Mouse (Mus musculus): ENCODE data around the gene Arhgef17. TPM values are rescaled to one million over a fixed set of nuclear protein-coding genes. Genes with fewer than 3 reads are reported as not detected.

The Arhgef17 gene
- polyA plus RNA-seq, 1 experiment from 2014 or later: 14.4 TPM

- 89% methylated on average over 5 of the region's 5 CpGs for WGBS
- Histone ChIP-seq H3K4me2 (no peak overlapping the region), H3K4me1 (peaks cover 28% of the 10 kb centered on the region), H3K27ac (no peak overlapping the region), H3K9ac (no peak overlapping the region), H3K36me3 (replicated peaks) (no peaks in the 10 kb centered on the region), H3K27me3 (replicated peaks) (peaks cover 3% of the 10 kb centered on the region; the same call in 1 of the 2 replicates), H3K9me3 (no peaks in the 10 kb centered on the region), H3K4me3 (no peak overlapping the region)
- ATAC-seq (replicated peaks): no peak
These were observed 10.6 kb downstream of the Arhgef17 start for GRCm38 (mm10) chr7:100921289-100921688.

- no peak for ATAC-seq (replicated peaks)
- WGBS: 16% methylated on average over 2 of the region's 2 CpGs
- no peaks in the 10 kb centered on the region for H3K9me3 ChIP-seq
These were observed 12.1 kb downstream of the Arhgef17 start for GRCm38 (mm10) chr7:100919809-100920107.

GRCm38 (mm10) chr7:100919006-100919808, 12.7 kb downstream of the Arhgef17 start:
- H3K9ac ChIP-seq: no peak overlapping the region
- H3K4me1 ChIP-seq: peaks cover 13% of the 10 kb centered on the region
- ATAC-seq (replicated peaks): no peak
- H3K4me2 ChIP-seq: no peak overlapping the region
- H3K4me3 ChIP-seq: no peak overlapping the region
- no peaks in the 10 kb centered on the region for H3K27me3 ChIP-seq (replicated peaks)
- WGBS: 65% methylated on average over 7 of the region's 7 CpGs
- H3K27ac ChIP-seq: no peak overlapping the region
- H3K9me3 ChIP-seq: no peaks in the 10 kb centered on the region
- H3K36me3 ChIP-seq (replicated peaks): no peaks in the 10 kb centered on the region

More at GRCm38 (mm10) chr7:100919809-100920107, 12.1 kb downstream of the Arhgef17 start:
- H3K27me3 ChIP-seq (replicated peaks): no peaks in the 10 kb centered on the region
- no peak overlapping the region for H3K9ac ChIP-seq
- no peak overlapping the region for H3K27ac ChIP-seq
- H3K36me3 ChIP-seq (replicated peaks): no peaks in the 10 kb centered on the region
- peaks cover 16% of the 10 kb centered on the region for H3K4me1 ChIP-seq
- H3K4me3 ChIP-seq: no peak overlapping the region
- no peak overlapping the region for H3K4me2 ChIP-seq

- Histone ChIP-seq H3K27me3 (replicated peaks) (no peaks in the 10 kb centered on the region), H3K36me3 (replicated peaks) (no peaks in the 10 kb centered on the region), H3K4me1 (peaks cover 13% of the 10 kb centered on the region), H3K4me2 (no peak overlapping the region), H3K27ac (no peak overlapping the region), H3K9me3 (no peaks in the 10 kb centered on the region), H3K4me3 (no peak overlapping the region), H3K9ac (no peak overlapping the region)
- WGBS: 64% methylated on average over 9 of the region's 9 CpGs
- ATAC-seq (replicated peaks): no peak
These were observed 13.7 kb downstream of the Arhgef17 start for GRCm38 (mm10) chr7:100918176-100918575.

- 73% methylated on average over 6 of the region's 6 CpGs for WGBS
- Histone ChIP-seq H3K4me2 (no peak overlapping the region), H3K27ac (no peak overlapping the region), H3K4me1 (peaks cover 13% of the 10 kb centered on the region), H3K36me3 (replicated peaks) (no peaks in the 10 kb centered on the region), H3K4me3 (no peak overlapping the region), H3K9me3 (no peaks in the 10 kb centered on the region), H3K27me3 (replicated peaks) (no peaks in the 10 kb centered on the region), H3K9ac (no peak overlapping the region)
- ATAC-seq (replicated peaks): no peak
These were observed 14.2 kb downstream of the Arhgef17 start for GRCm38 (mm10) chr7:100917751-100918150.

GRCm38 (mm10) chr7:100916526-100916925, 15.4 kb downstream of the Arhgef17 start:
- Histone ChIP-seq H3K36me3 (replicated peaks) (no peaks in the 10 kb centered on the region), H3K4me1 (peaks cover 18% of the 10 kb centered on the region), H3K27ac (no peak overlapping the region), H3K27me3 (replicated peaks) (no peaks in the 10 kb centered on the region), H3K9ac (no peak overlapping the region), H3K9me3 (no peaks in the 10 kb centered on the region), H3K4me2 (no peak overlapping the region), H3K4me3 (no peak overlapping the region)
- WGBS: 90% methylated on average over 6 of the region's 6 CpGs
- ATAC-seq (replicated peaks): no peak

- Histone ChIP-seq H3K4me3 (no peak overlapping the region), H3K9ac (no peak overlapping the region), H3K9me3 (no peaks in the 10 kb centered on the region), H3K4me1 (peaks cover 23% of the 10 kb centered on the region), H3K36me3 (replicated peaks) (no peaks in the 10 kb centered on the region), H3K27me3 (replicated peaks) (no peaks in the 10 kb centered on the region), H3K27ac (no peak overlapping the region), H3K4me2 (no peak overlapping the region)
- ATAC-seq (replicated peaks): no peak
- WGBS: 79% methylated on average over 5 of the region's 5 CpGs
These were observed 16.7 kb downstream of the Arhgef17 start for GRCm38 (mm10) chr7:100915204-100915603.

GRCm38 (mm10) chr7:100911791-100912190, 20.1 kb downstream of the Arhgef17 start:
- no peak overlapping the region for H3K27ac ChIP-seq
- no peaks in the 10 kb centered on the region for H3K9me3 ChIP-seq
- H3K27me3 ChIP-seq (replicated peaks): no peaks in the 10 kb centered on the region
- H3K4me2 ChIP-seq: no peak overlapping the region
- H3K4me3 ChIP-seq: no peak overlapping the region
- H3K4me1 ChIP-seq: peaks cover 10% of the 10 kb centered on the region
- H3K36me3 ChIP-seq (replicated peaks): no peaks in the 10 kb centered on the region
- H3K9ac ChIP-seq: no peak overlapping the region
- 44% methylated on average over 9 of the region's 9 CpGs for WGBS
- ATAC-seq (replicated peaks): no peak

- Histone ChIP-seq H3K27me3 (replicated peaks) (no peaks in the 10 kb centered on the region), H3K9ac (no peak overlapping the region), H3K4me3 (no peak overlapping the region), H3K4me2 (no peak overlapping the region), H3K36me3 (replicated peaks) (no peaks in the 10 kb centered on the region), H3K9me3 (no peaks in the 10 kb centered on the region), H3K27ac (no peak overlapping the region), H3K4me1 (peaks cover 10% of the 10 kb centered on the region)
- ATAC-seq (replicated peaks): no peak
- WGBS: 8% methylated on average over 2 of the region's 2 CpGs
These were observed 20.6 kb downstream of the Arhgef17 start for GRCm38 (mm10) chr7:100911246-100911770.

GRCm38 (mm10) chr7:100908567-100908966, 23.3 kb downstream of the Arhgef17 start:
- no peaks in the 10 kb centered on the region for H3K36me3 ChIP-seq (replicated peaks)
- WGBS: 52% methylated on average over 8 of the region's 8 CpGs
- H3K27me3 ChIP-seq (replicated peaks): no peaks in the 10 kb centered on the region
- no peaks in the 10 kb centered on the region for H3K9me3 ChIP-seq
- no peak overlapping the region for H3K9ac ChIP-seq
- no peak overlapping the region for H3K4me2 ChIP-seq
- peaks cover 10% of the 10 kb centered on the region for H3K4me1 ChIP-seq
- ATAC-seq (replicated peaks): no peak
- no peak overlapping the region for H3K27ac ChIP-seq
- H3K4me3 ChIP-seq: no peak overlapping the region

- Histone ChIP-seq H3K4me2 (no peak overlapping the region), H3K9ac (no peak overlapping the region), H3K27me3 (replicated peaks) (no peaks in the 10 kb centered on the region), H3K9me3 (no peaks in the 10 kb centered on the region), H3K4me3 (no peak overlapping the region), H3K36me3 (replicated peaks) (no peaks in the 10 kb centered on the region), H3K27ac (no peak overlapping the region), H3K4me1 (peaks cover 10% of the 10 kb centered on the region)
- ATAC-seq (replicated peaks): no peak; the same call in 1 of the 2 replicates
- WGBS: 79% methylated on average over 8 of the region's 8 CpGs
These were observed 23.8 kb downstream of the Arhgef17 start for GRCm38 (mm10) chr7:100908061-100908460.

GRCm38 (mm10) chr7:100907231-100907630, 24.7 kb downstream of the Arhgef17 start:
- H3K36me3 ChIP-seq (replicated peaks): no peaks in the 10 kb centered on the region
- no peak overlapping the region for H3K4me3 ChIP-seq
- 0% methylated on average over 1 of the region's 1 CpGs for WGBS
- no peak overlapping the region for H3K27ac ChIP-seq
- no peaks in the 10 kb centered on the region for H3K27me3 ChIP-seq (replicated peaks)
- H3K4me2 ChIP-seq: no peak overlapping the region
- H3K4me1 ChIP-seq: peaks cover 10% of the 10 kb centered on the region
- H3K9me3 ChIP-seq: no peaks in the 10 kb centered on the region
- no peak; the same call in 1 of the 2 replicates for ATAC-seq (replicated peaks)
- H3K9ac ChIP-seq: no peak overlapping the region
